Mouse (Mus musculus): ENCODE results near the gene Trmt44.
"Not testable (repeated sequence)": the region's sequence is repeated elsewhere in the genome, so short reads cannot be mapped to it uniquely, and the experiment has no call there.

Gene Trmt44

GRCm38 (mm10) chr5:35596169-35597160 is 21.6 kb upstream of the Trmt44 start:
- ChIA-PET CTCF (interaction anchor here (0.5 to 3.2 kb wide), 115 partner anchors 7 to 422 kb away, joined by 3 to 51 read pairs (median 4); partner anchors contain the start of genes Acox3 (in 3 of the 4), Htra3 (in 2 of the 4), Trmt44 (in 2 of the 4) and Ablim2 (in 1 of the 4)), POLR2A (interaction anchor here (0.7 to 11.2 kb wide), 18 partner anchors 12 to 165 kb away, joined by 3 to 115 read pairs (median 4); partner anchors contain the start of genes Trmt44 (in 3 of the 4), Acox3 (in 2 of the 4), Ablim2 (in 1 of the 4) and Cpz (in 1 of the 4))

GRCm38 (mm10) chr5:35595706-35596105 is 20.8 kb upstream of the Trmt44 start:
- POLR2A ChIA-PET = interaction anchor here (0.7 to 11.2 kb wide), 18 partner anchors 12 to 166 kb away, joined by 3 to 115 read pairs (median 4); partner anchors contain the start of genes Trmt44 (in 3 of the 4), Acox3 (in 2 of the 4), Ablim2 (in 1 of the 4) and Cpz (in 1 of the 4)
- CTCF ChIA-PET = interaction anchor here (0.5 to 3.2 kb wide), 138 partner anchors 8 to 816 kb away, joined by 3 to 51 read pairs (median 4); partner anchors contain the start of genes Acox3 (in 3 of the 4), Trmt44 (in 3 of the 4), Ablim2 (in 2 of the 4) and Htra3 (in 2 of the 4)

GRCm38 (mm10) chr5:35594768-35595167 is 19.9 kb upstream of the Trmt44 start:
- ChIA-PET CTCF (interaction anchor here (0.6 to 3.2 kb wide), 53 partner anchors 8 to 424 kb away, joined by 3 to 51 read pairs (median 7); partner anchors contain the start of genes Acox3 (in 2 of the 4), Trmt44 (in 2 of the 4), Ablim2 (in 1 of the 4) and Cpz (in 1 of the 4)), POLR2A (interaction anchor here in 3 of 4 experiments (0.9 to 11.2 kb wide), 12 partner anchors 9 to 167 kb away, joined by 3 to 115 read pairs (median 4); partner anchors contain the start of genes Trmt44 (in 2 of the 3), Ablim2 (in 1 of the 3), Acox3 (in 1 of the 3) and Cpz (in 1 of the 3))

GRCm38 (mm10) chr5:35593272-35593671 is 18.4 kb upstream of the Trmt44 start:
- ChIA-PET CTCF (interaction anchor here (0.5 to 3.4 kb wide), 23 partner anchors 9 to 1411 kb away, joined by 3 to 43 read pairs (median 5); partner anchors contain the start of genes Acox3 (in 2 of the 4) and Trmt44 (in 1 of the 4)), POLR2A (interaction anchor here in 3 of 4 experiments (0.9 to 11.2 kb wide), 11 partner anchors 10 to 340 kb away, joined by 3 to 115 read pairs (median 7); partner anchors contain the start of genes Trmt44 (in 3 of the 3) and Acox3 (in 2 of the 3))

- CTCF ChIA-PET = interaction anchor here (0.5 to 3.4 kb wide), 31 partner anchors 9 to 389 kb away, joined by 3 to 19 read pairs (median 4); partner anchors contain the start of genes Acox3 (in 3 of the 4) and Trmt44 (in 1 of the 4)
- POLR2A ChIA-PET = interaction anchor here in 3 of 4 experiments (0.9 to 11.2 kb wide), 16 partner anchors 10 to 341 kb away, joined by 3 to 115 read pairs (median 4); partner anchors contain the start of genes Acox3 (in 3 of the 3), Trmt44 (in 3 of the 3) and Ablim2 (in 1 of the 3)
Observed at GRCm38 (mm10) chr5:35592824-35593223, 18.0 kb upstream of the Trmt44 start.

- ChIA-PET POLR2A (interaction anchor here in 3 of 4 experiments (0.8 to 11.2 kb wide), 17 partner anchors 9 to 341 kb away, joined by 3 to 115 read pairs (median 4); partner anchors contain the start of genes Acox3 (in 3 of the 3), Trmt44 (in 3 of the 3) and Ablim2 (in 1 of the 3)), CTCF (interaction anchor here (0.5 to 3.4 kb wide), 36 partner anchors 10 to 390 kb away, joined by 3 to 19 read pairs (median 4); partner anchors contain the start of genes Acox3 (in 3 of the 4) and Trmt44 (in 1 of the 4))
Observed at GRCm38 (mm10) chr5:35592081-35592736, 17.3 kb upstream of the Trmt44 start.

- ChIA-PET CTCF (interaction anchor here (0.8 to 3.4 kb wide), 13 partner anchors 9 to 390 kb away, joined by 3 to 19 read pairs (median 6); partner anchors contain the start of genes Acox3 (in 2 of the 4) and Trmt44 (in 1 of the 4)), POLR2A (interaction anchor here in 3 of 4 experiments (0.6 to 11.2 kb wide), 11 partner anchors 9 to 813 kb away, joined by 3 to 115 read pairs (median 4); partner anchors contain the start of genes Trmt44 (in 2 of the 3), Ablim2 (in 1 of the 3) and Acox3 (in 1 of the 3))
Observed at GRCm38 (mm10) chr5:35591497-35591896, 16.6 kb upstream of the Trmt44 start.

- POLR2A ChIA-PET = interaction anchor here in 3 of 4 experiments (1.2 to 3.1 kb wide), 4 partner anchors 9 to 173 kb away, joined by 3 to 66 read pairs (median 6); partner anchors contain the start of genes Trmt44 (in 3 of the 3) and Ablim2 (in 1 of the 3)
- CTCF ChIA-PET = not testable (repeated sequence)
Observed at GRCm38 (mm10) chr5:35584259-35584658, 9.4 kb upstream of the Trmt44 start.

- ChIA-PET POLR2A (interaction anchor here in 3 of 4 experiments (0.5 to 3.1 kb wide), 30 partner anchors 9 to 881 kb away, joined by 3 to 66 read pairs (median 4); partner anchors contain the start of genes Trmt44 (in 3 of the 3), Ablim2 (in 1 of the 3) and Grpel1 (in 1 of the 3)), CTCF (interaction anchor here in 3 of 4 experiments (0.8 to 2.1 kb wide), 16 partner anchors 9 to 275 kb away, joined by 3 to 19 read pairs (median 4); no protein-coding TSS in a partner anchor)
Observed at GRCm38 (mm10) chr5:35583221-35583783, 8.4 kb upstream of the Trmt44 start.

- ChIA-PET POLR2A (interaction anchor here (0.5 to 3.1 kb wide), 32 partner anchors 9 to 882 kb away, joined by 3 to 66 read pairs (median 4); partner anchors contain the start of genes Trmt44 (in 3 of the 4), Ablim2 (in 1 of the 4) and Grpel1 (in 1 of the 4)), CTCF (interaction anchor here in 3 of 4 experiments (0.6 to 2.1 kb wide), 17 partner anchors 10 to 398 kb away, joined by 3 to 19 read pairs (median 4); no protein-coding TSS in a partner anchor)
Observed at GRCm38 (mm10) chr5:35582445-35583220, 7.8 kb upstream of the Trmt44 start, which contains the start of gene Acox3. Gene Acox3 (plus strand): TSS chr5:35583040.

- ChIA-PET POLR2A (interaction anchor here in 3 of 4 experiments (0.6 to 15.0 kb wide), 5 partner anchors 9 to 321 kb away, joined by 3 to 301 read pairs (median 7); no protein-coding TSS in a partner anchor), CTCF (interaction anchor here in 3 of 4 experiments (0.6 to 1.7 kb wide), 5 partner anchors 12 to 879 kb away, joined by 3 to 5 read pairs (median 4); no protein-coding TSS in a partner anchor)
Observed at GRCm38 (mm10) chr5:35580156-35580922, 5.5 kb upstream of the Trmt44 start.

GRCm38 (mm10) chr5:35579247-35579893 is 4.5 kb upstream of the Trmt44 start:
- ChIA-PET POLR2A (interaction anchor here in 2 of 4 experiments (1.1 to 15.0 kb wide), 4 partner anchors 8 to 20 kb away, joined by 4 to 301 read pairs (median 8); no protein-coding TSS in a partner anchor), CTCF (interaction anchor here in 3 of 4 experiments (0.6 to 1.7 kb wide), 3 partner anchors 13 to 153 kb away, joined by 3 to 5 read pairs (median 3); no protein-coding TSS in a partner anchor)

- POLR2A ChIA-PET = interaction anchor here in 2 of 4 experiments (1.9 to 15.0 kb wide), 7 partner anchors 7 to 193 kb away, joined by 5 to 301 read pairs (median 51); partner anchors contain the start of gene Ablim2 (in 1 of the 2)
Observed at GRCm38 (mm10) chr5:35578411-35578810, 3.5 kb upstream of the Trmt44 start.

More at GRCm38 (mm10) chr5:35578411-35578810, 3.5 kb upstream of the Trmt44 start:
- CTCF ChIA-PET = interaction anchor here in 2 of 4 experiments (0.8 to 1.7 kb wide), 2 partner anchors 14 to 17 kb away, joined by 3 to 6 read pairs; no protein-coding TSS in a partner anchor

Data from embryonic stem cell, embryonic (primary cell).